Mouse (Mus musculus): ENCODE results near the gene Pik3cb. TPM values are rescaled to one million over a fixed set of nuclear protein-coding genes. Genes with fewer than 3 reads are reported as not detected.

Gene Pik3cb
- polyA plus RNA-seq, 1 experiment, result 3.0 TPM

- Histone ChIP-seq H3K36me3 (ENCODE audit: control insufficient read depth, insufficient read depth) (no peaks in the 10 kb centered on the region), H3ac (ENCODE audit: control insufficient read depth, insufficient read length) (no peak overlapping the region), H3K27me3 (ENCODE audit: control insufficient read depth, insufficient read depth, insufficient read length) (no peaks in the 10 kb centered on the region), H3K79me2 (ENCODE audit: control insufficient read depth, insufficient read depth) (no peaks in the 10 kb centered on the region), H3K4me3 (no peak overlapping the region), H3K4me2 (ENCODE audit: low read depth) (no peak overlapping the region)
- TF ChIP-seq CEBPB (IDR thresholded peaks at IDR 0.05; ENCODE audit: insufficient read depth, poor library complexity, severe bottlenecking) (no peak), MYOG (IDR thresholded peaks at IDR 0.05; ENCODE audit: control insufficient read depth in 1 of 3, insufficient read depth in 1 of 3, insufficient read length in 2 of 3, low read depth in 2 of 3) (peak in 1 of 3 experiments; percentile 11), USF1 (IDR thresholded peaks at IDR 0.05; ENCODE audit: low read depth) (no peak), MYOD1 (IDR thresholded peaks at IDR 0.05; ENCODE audit: control insufficient read depth in 1 of 3, insufficient read length in 2 of 3, low read depth in 2 of 3) (peak in 1 of 3 experiments; percentile 39), SRF (IDR thresholded peaks at IDR 0.05; ENCODE audit: control insufficient read depth, insufficient read length, low read depth) (no peak), POLR2A (IDR thresholded peaks at IDR 0.05; ENCODE audit: insufficient read length, low read depth) (no peak)
Observed at GRCm38 (mm10) chr9:99158203-99158632, 17.8 kb upstream of the Pik3cb start.

- TF ChIP-seq POLR2AphosphoS2 (IDR thresholded peaks at IDR 0.05; ENCODE audit: insufficient read length, low read depth) (no peak), TCF12 (IDR thresholded peaks at IDR 0.05; ENCODE audit: insufficient read depth, poor library complexity, severe bottlenecking) (no peak), POLR2A (IDR thresholded peaks at IDR 0.05; ENCODE audit: insufficient read length, low read depth) (no peak), MYOD1 (IDR thresholded peaks at IDR 0.05; ENCODE audit: control insufficient read depth in 1 of 3, insufficient read length in 2 of 3, low read depth in 2 of 3) (no peak)
- no peak overlapping the region for H3ac ChIP-seq (ENCODE audit: control insufficient read depth, insufficient read length)
- H3K27me3 ChIP-seq (ENCODE audit: control insufficient read depth, insufficient read depth, insufficient read length), result no peaks in the 10 kb centered on the region
- H3K4me3 ChIP-seq, result no peak overlapping the region
- no peak overlapping the region for H3K4me2 ChIP-seq (ENCODE audit: low read depth)
- no peaks in the 10 kb centered on the region for H3K36me3 ChIP-seq (ENCODE audit: control insufficient read depth, insufficient read depth)
- H3K79me2 ChIP-seq (ENCODE audit: control insufficient read depth, insufficient read depth), result no peaks in the 10 kb centered on the region
Observed at GRCm38 (mm10) chr9:99153655-99154054, 13.2 kb upstream of the Pik3cb start.

- Histone ChIP-seq H3K27me3 (ENCODE audit: control insufficient read depth, insufficient read depth, insufficient read length) (no peaks in the 10 kb centered on the region), H3K4me3 (no peak overlapping the region), H3K4me2 (ENCODE audit: low read depth) (peak overlapping the region; percentile 44), H3K36me3 (ENCODE audit: control insufficient read depth, insufficient read depth) (no peaks in the 10 kb centered on the region), H3ac (ENCODE audit: control insufficient read depth, insufficient read length) (no peak overlapping the region), H3K79me2 (ENCODE audit: control insufficient read depth, insufficient read depth) (no peaks in the 10 kb centered on the region)
- TF ChIP-seq MAX (IDR thresholded peaks at IDR 0.05; ENCODE audit: low read depth), result no peak
- TF ChIP-seq SRF (IDR thresholded peaks at IDR 0.05; ENCODE audit: control insufficient read depth, insufficient read length, low read depth), result no peak
- no peak for TF ChIP-seq CEBPB (IDR thresholded peaks at IDR 0.05; ENCODE audit: insufficient read depth, poor library complexity, severe bottlenecking)
- TF ChIP-seq E2F4 (IDR thresholded peaks at IDR 0.05; ENCODE audit: insufficient read depth), result no peak
- TF ChIP-seq MYOD1 (IDR thresholded peaks at IDR 0.05; ENCODE audit: control insufficient read depth in 1 of 3, insufficient read length in 2 of 3, low read depth in 2 of 3), result no peak
- no peak for TF ChIP-seq POLR2AphosphoS2 (IDR thresholded peaks at IDR 0.05; ENCODE audit: insufficient read length, low read depth)
Observed at GRCm38 (mm10) chr9:99152699-99153490, 12.5 kb upstream of the Pik3cb start.

- Histone ChIP-seq H3K27me3 (ENCODE audit: control insufficient read depth, insufficient read depth, insufficient read length) (no peaks in the 10 kb centered on the region), H3K36me3 (ENCODE audit: control insufficient read depth, insufficient read depth) (no peaks in the 10 kb centered on the region), H3K4me3 (no peak overlapping the region), H3ac (ENCODE audit: control insufficient read depth, insufficient read length) (no peak overlapping the region), H3K79me2 (ENCODE audit: control insufficient read depth, insufficient read depth) (no peaks in the 10 kb centered on the region), H3K4me2 (ENCODE audit: low read depth) (no peak overlapping the region)
- TF ChIP-seq POLR2A (IDR thresholded peaks at IDR 0.05; ENCODE audit: insufficient read length, low read depth) (no peak), MYOG (IDR thresholded peaks at IDR 0.05; ENCODE audit: control insufficient read depth in 1 of 3, insufficient read depth in 1 of 3, insufficient read length in 2 of 3, low read depth in 2 of 3) (no peak), MAX (IDR thresholded peaks at IDR 0.05; ENCODE audit: low read depth) (no peak), TCF3 (IDR thresholded peaks at IDR 0.05; ENCODE audit: insufficient read length, low read depth) (no peak), TCF12 (IDR thresholded peaks at IDR 0.05; ENCODE audit: insufficient read depth, poor library complexity, severe bottlenecking) (no peak), SRF (IDR thresholded peaks at IDR 0.05; ENCODE audit: control insufficient read depth, insufficient read length, low read depth) (no peak), MYOD1 (IDR thresholded peaks at IDR 0.05; ENCODE audit: control insufficient read depth in 1 of 3, insufficient read length in 2 of 3, low read depth in 2 of 3) (no peak), E2F4 (IDR thresholded peaks at IDR 0.05; ENCODE audit: insufficient read depth) (no peak), CEBPB (IDR thresholded peaks at IDR 0.05; ENCODE audit: insufficient read depth, poor library complexity, severe bottlenecking) (no peak), REST (IDR thresholded peaks at IDR 0.05; ENCODE audit: insufficient read depth, insufficient read length) (no peak), USF1 (IDR thresholded peaks at IDR 0.05; ENCODE audit: low read depth) (no peak)
Observed at GRCm38 (mm10) chr9:99146855-99147735, 6.7 kb upstream of the Pik3cb start.

GRCm38 (mm10) chr9:99145756-99146155 is 5.3 kb upstream of the Pik3cb start:
- Histone ChIP-seq H3K36me3 (ENCODE audit: control insufficient read depth, insufficient read depth) (no peaks in the 10 kb centered on the region), H3K27me3 (ENCODE audit: control insufficient read depth, insufficient read depth, insufficient read length) (no peaks in the 10 kb centered on the region), H3K79me2 (ENCODE audit: control insufficient read depth, insufficient read depth) (no peaks in the 10 kb centered on the region), H3K4me2 (ENCODE audit: low read depth) (no peak overlapping the region), H3ac (ENCODE audit: control insufficient read depth, insufficient read length) (no peak overlapping the region), H3K4me3 (no peak overlapping the region)
- TF ChIP-seq USF1 (IDR thresholded peaks at IDR 0.05; ENCODE audit: low read depth) (peak; percentile 20), TCF12 (IDR thresholded peaks at IDR 0.05; ENCODE audit: insufficient read depth, poor library complexity, severe bottlenecking) (no peak)

Measured in myocyte (in vitro differentiated cells).